Mouse (Mus musculus) small intestine, adult 2 months (tissue): ENCODE results near the gene Ankrd52.

Experiments used
- CTCF ChIP-seq: fragments of 200-500 bp; IDR thresholded peaks from 2 replicates; pipeline ENCODE4 v1.5.1; 2012; ENCODE audit warnings: low read depth, mild to moderate bottlenecking, control low read depth, inconsistent platforms, low read length, moderate library complexity, mixed read lengths; ENCODE audit not compliant: insufficient replicate concordance, insufficient read length; ENCODE audit errors: extremely low read depth
- POLR2A ChIP-seq: fragments of 200-500 bp; IDR thresholded peaks from 2 replicates; pipeline ENCODE4 v1.6.1; 2012; ENCODE audit warnings: low read depth, mild to moderate bottlenecking, control low read depth, inconsistent platforms, low read length, moderate library complexity

DNA sequence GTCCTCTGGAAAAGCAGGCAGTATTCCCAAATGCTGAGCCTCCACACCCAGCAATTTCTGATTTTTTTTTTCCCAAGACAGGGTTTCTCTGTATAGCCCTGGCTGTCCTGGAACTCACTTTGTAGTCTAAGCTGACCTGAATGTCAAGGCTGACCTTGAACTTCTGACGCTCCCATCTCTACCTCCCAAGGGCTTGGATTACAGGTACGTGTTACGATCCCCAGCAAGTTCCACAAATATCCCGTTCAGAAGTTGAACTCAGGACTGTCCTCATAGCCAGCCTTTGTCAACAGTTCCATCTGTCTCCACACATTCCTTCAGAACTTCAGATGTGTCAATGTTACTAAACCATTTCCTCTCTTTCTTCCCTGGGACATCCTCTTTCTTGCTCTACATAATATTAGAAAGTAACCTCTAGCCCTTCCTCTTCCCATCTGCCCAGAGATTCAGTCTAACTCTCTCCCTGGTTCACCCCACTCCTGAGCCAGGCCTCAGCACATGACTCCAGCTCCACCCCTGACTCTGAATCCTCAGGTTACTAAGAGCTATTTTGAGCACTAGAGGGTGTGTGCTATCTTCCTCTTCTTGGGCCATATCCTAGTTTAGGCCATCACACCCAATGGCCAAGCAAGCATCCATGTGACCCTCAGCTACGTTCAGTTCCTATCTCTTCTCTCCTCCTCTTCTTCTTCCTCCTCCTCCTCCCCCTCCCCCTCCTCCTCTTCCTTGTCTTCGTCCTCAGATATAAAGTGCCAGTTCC is 3.7 kb upstream of the Ankrd52 start:
- TF ChIP-seq POLR2A (no peak), CTCF (no peak)
